Mouse (Mus musculus) right cerebral cortex, adult 2 months (tissue): ENCODE measurements at regions not wholly inside any gene's neighbourhood (a gene's known extent, or its start where the extent isn't known, plus 50 kb on each side); places are given as distances from the start of the nearest gene placed in this dataset.
A peak's percentile ranks its signal among the peaks of the same experiment; 100 is the strongest.

Experiments
- DNase-seq, 2 experiments: peaks; one replicate each; pipeline ENCODE4 v3.0.0; 2021 to 2022; ENCODE audit warnings: low spot score in 2 of 2

DNA sequence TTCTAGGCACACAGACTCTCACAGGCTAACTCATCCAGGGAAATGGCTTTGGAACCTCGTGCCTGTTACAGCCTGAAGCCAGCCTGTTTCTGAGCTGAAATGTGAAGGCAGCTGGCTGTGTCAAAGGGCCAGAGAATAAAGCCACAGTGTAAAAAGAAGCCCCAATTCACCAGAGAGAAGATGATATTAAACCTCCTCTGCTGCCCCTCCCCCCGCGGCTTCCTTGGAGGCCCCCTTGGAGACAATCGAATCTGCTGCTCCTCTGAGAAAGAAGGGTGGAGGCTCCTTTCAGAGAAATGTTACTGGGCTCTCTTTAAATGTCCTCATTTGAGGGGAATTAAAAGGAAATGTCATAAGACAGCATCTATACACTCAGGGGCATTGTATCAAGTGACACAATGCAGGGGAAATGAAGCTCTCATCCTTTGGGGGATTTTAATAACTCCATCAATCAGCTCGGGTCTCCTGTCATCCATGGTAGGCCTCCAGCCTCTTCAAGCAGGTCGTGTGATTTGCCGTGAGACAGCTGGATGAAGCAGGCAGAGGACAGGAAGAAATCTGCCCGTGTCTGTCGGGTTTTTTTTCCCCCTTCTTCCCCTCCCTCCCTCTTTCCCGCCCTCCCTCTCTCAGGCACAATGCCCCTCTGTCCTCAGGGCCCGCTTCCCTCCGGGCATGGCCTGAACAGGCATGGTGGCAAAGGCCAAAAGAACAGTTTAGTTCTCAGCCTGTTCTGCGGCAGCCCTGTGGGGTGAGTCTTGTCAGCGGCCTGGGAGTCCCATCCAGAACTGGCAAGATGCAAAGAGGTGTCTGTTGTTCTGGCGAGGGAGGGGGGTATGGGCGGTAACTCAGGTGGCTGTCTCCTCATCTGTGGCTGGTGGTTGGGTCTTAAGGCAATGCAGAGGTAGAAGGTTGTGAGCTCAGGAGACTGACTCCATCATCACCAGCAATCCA, 372.6 kb downstream of the Cog6 start:
- DNase-seq: no peak

- DNase-seq: no peak
Observed at GRCm38 (mm10) chr3:52643796-52644177, 373.2 kb downstream of the Cog6 start.

DNA sequence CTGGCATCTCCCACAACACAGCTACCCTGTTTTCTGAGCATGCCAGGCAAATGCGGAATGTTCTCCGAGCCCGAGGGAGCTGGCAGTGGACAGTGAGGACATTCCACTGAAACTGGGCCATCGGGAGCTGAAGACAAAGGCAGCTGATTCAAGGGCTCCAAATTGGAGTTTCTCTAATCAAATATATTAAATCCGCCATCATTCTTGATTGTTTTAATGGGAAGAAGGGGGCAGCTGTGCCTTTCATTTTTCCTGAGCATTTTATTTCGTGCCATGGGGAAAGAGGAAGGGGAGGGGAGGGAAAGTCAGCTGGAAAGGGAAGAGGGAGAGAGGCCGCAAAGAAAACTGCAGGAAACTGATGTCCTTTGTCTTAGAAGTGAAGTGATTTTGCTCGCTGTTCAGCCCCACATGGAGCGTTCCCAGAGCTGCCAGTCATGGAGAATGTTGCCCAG, 373.9 kb downstream of the Cog6 start:
- no peak for DNase-seq

DNA sequence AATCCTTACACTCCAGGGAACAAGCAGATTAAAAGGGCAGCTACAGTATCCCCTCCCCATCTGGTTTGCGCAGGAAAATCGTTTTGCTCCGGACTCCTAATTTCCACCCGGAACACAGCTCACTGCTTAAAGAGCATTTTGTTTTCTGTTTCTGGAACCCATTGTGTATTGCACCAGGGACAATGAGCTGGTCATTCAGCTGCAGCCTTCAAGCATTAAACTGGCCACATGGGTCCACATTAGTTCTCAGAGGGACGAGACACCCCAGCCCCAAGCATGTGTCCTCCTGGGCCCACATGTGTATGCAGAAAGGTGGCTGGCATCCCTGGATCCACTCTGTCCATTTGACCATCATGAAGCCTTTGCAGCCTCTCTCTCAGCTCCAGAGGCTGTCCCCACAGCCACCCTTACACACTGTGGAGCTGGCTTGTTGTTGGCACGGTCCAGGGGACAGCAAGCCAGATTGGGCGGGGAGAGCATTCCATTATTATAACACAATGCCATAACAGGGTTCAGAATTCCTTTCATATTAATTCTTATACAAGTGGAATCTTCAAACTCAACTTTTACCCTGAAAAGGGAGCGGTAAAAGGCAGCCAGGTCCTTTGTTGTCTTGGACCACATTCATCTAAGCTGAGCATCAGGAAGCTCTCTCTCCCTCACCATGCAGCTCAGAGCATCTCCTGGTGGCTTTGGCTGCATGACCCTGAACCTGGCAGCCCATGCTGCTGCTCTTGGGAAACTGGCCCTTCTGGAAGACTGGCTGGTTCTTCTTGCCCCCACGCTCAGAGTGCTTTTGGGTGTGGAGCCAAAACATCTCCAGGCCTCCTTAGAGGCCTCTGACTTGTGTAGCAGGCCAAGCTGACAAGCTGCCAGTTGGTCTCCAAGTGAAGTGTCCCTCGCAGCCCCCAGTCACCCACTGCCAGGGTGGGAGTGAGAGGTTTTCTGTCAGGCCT, 373.4 kb downstream of the Foxo1 start:
- DNase-seq: peak in 1 of 2 experiments; percentile 23

- DNase-seq: no peak
Observed at GRCm38 (mm10) chr3:52640250-52641147, 372.4 kb downstream of the Foxo1 start.

DNA sequence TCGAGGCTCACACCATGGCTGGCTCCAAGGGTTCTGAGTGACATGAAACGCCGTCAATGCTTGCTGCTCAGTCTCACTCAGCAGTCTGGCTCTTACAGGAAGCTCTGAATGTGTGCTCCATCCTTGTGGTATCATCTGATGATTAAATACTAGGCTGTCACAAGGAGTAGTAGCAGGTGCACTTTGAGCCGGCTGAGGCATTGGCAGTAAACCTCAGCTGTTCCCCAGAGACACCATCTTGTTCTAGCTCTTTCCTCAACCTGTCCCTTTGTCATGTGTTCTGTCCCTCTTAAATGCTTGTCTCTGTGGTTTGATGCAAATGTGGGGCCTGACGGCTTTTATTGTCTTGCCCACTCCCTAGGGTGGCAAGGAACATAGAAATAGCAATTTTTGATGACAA, 370.7 kb downstream of the Foxo1 start:
- no peak for DNase-seq

DNA sequence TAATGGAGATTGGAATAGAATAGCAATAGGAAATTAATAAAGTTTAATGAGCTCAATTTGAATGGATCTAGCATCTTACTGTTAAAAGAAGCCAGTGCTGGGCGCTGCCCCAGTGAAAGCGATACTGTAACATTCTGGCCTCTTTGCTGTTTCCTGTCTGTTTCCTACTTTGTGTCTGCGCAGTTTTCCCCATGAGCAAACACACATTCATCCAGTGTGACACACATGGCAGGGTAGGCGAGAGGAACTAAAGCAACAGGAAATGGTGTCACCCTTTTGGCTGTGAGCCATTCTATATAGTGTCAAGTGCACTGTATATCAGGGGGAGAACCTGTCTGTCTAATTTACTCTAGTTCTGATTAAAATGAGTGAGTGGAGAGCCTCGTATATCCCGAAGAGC, 366.2 kb downstream of the Foxo1 start:
- no peak for DNase-seq

- no peak for DNase-seq
Observed at GRCm38 (mm10) chr3:52633491-52634100, 365.5 kb downstream of the Foxo1 start.

GRCm38 (mm10) chr3:52632635-52633034, 364.5 kb downstream of the Foxo1 start:
- DNase-seq: no peak

- no peak for DNase-seq
Observed at GRCm38 (mm10) chr3:52630209-52630608, 362.1 kb downstream of the Foxo1 start.

GRCm38 (mm10) chr3:52625125-52625524, 357.0 kb downstream of the Foxo1 start:
- DNase-seq: no peak

DNA sequence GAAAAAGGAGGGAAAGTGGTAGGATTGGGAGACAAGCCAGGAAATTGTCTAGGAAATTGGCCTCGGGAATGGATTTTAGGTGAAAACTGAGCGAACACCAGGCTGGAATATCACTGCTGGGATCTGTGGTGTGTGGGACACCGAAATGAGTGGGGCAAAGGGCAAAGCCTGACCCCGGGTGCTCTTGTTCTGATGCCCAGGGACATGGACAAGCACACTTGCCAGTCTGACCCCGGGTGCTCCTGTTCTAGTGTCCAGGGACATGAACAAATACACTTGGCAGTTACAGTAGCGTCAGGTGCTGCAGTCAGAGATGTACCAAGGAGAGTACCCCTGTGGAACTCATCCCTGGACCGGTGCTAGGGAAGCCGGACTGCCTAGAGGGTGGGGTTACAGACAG, 354.4 kb downstream of the Foxo1 start:
- no peak for DNase-seq

GRCm38 (mm10) chr3:52621936-52622335, 353.8 kb downstream of the Foxo1 start:
- no peak for DNase-seq

- DNase-seq: no peak
Observed at GRCm38 (mm10) chr3:52618925-52619224, 350.7 kb downstream of the Foxo1 start.

GRCm38 (mm10) chr3:52618212-52618924, 350.2 kb downstream of the Foxo1 start:
- DNase-seq: no peak

DNA sequence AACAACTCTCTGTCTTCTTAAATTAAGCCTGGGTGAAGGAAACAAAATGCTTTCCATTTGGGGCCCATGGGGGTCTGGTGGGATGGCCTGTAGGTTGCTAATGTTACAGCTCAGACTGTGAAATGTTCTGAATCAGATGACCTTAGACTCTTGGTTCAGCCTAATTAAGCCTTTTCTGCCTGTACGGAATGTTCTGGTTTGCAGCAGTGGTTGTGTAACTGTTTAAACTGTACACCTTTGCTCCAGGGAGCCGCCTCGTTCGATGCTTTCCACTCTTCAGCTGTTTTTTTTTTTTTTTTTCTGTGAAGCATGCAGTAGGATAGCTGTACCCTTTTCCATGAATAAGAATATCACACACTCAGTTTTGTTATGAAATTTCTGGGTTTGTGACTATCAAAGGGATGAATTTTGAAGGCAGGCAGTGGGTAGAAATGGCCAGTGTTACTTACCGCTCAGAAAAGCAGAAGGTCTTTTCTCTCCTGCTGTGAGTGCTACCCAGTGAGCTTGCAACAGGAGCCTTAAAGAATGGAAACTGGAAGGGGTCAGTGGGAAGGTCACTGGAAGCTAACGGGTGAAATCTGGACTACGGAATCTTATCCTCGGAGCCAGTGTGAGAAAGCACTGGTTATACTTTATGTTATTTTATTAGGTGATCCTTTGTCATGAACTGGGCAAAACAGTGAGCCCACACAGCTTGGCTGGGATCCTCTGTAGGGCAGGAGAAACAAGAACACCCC, 349.4 kb downstream of the Foxo1 start:
- DNase-seq: no peak

GRCm38 (mm10) chr3:52611881-52612280, 343.7 kb downstream of the Foxo1 start:
- DNase-seq: peak in 1 of 2 experiments; percentile 12

- DNase-seq: no peak
Observed at GRCm38 (mm10) chr3:52610466-52610865, 342.3 kb downstream of the Foxo1 start.

DNA sequence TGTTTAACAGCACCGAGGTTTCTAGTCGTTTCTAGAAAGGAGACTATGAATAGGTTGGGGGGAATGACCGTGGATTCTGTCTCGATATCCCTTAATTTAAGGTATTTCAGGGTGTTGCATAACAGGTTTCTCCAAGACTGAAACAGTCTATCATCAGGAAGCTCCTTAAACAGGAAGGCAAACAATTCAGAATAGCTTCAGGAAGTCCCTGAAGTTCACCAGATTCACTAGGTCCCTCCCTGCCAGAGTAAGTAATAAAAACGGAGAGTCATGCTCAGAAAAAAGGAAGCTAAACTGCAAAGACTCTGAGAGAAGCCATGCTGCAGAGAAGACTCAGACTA, 339.9 kb downstream of the Foxo1 start:
- no peak for DNase-seq
